Mouse (Mus musculus) myocyte (in vitro differentiated cells): ENCODE data around the gene Nrf1.

Experiments
- CEBPB ChIP-seq: IDR thresholded peaks from 2 replicates; pipeline ENCODE4 v1.6.1; 2011; ENCODE audit warnings: mild to moderate bottlenecking, moderate library complexity; ENCODE audit not compliant: poor library complexity, insufficient read depth, severe bottlenecking
- E2F4 ChIP-seq: IDR thresholded peaks from one replicate; pipeline ENCODE4 v1.6.1; 2011; ENCODE audit warnings: mild to moderate bottlenecking, control low read depth, moderate library complexity; ENCODE audit not compliant: insufficient read depth
- MAX ChIP-seq: IDR thresholded peaks from one replicate; pipeline ENCODE4 v1.6.1; 2011; ENCODE audit warnings: low read depth, mild to moderate bottlenecking, control low read depth
- MYOD1 ChIP-seq, 3 experiments: IDR thresholded peaks; one replicate each; pipeline ENCODE4 v1.6.1; 2011; ENCODE audit warnings: control low read depth in 2 of 3, low read depth in 2 of 3, mild to moderate bottlenecking in 2 of 3, moderate library complexity in 1 of 3; ENCODE audit not compliant: insufficient read length in 2 of 3, control insufficient read depth in 1 of 3
- MYOG ChIP-seq, 3 experiments: IDR thresholded peaks; one replicate each; pipeline ENCODE4 v1.6.1; 2011; ENCODE audit warnings: control low read depth in 2 of 3, low read depth in 2 of 3, mild to moderate bottlenecking in 2 of 3; ENCODE audit not compliant: insufficient read length in 2 of 3, control insufficient read depth in 1 of 3, insufficient read depth in 1 of 3
- POLR2A ChIP-seq: IDR thresholded peaks from one replicate; pipeline ENCODE4 v1.6.1; 2011; ENCODE audit warnings: low read depth, mild to moderate bottlenecking, control low read depth, moderate library complexity; ENCODE audit not compliant: insufficient read length
- POLR2AphosphoS2 ChIP-seq: IDR thresholded peaks from one replicate; pipeline ENCODE4 v1.6.1; 2011; ENCODE audit warnings: low read depth, control low read depth; ENCODE audit not compliant: insufficient read length
- REST ChIP-seq: IDR thresholded peaks from one replicate; pipeline ENCODE4 v1.6.1; 2011; ENCODE audit warnings: mild to moderate bottlenecking, control low read depth, moderate library complexity; ENCODE audit not compliant: insufficient read depth, insufficient read length
- TCF12 ChIP-seq: IDR thresholded peaks from one replicate; pipeline ENCODE4 v1.6.1; 2011; ENCODE audit warnings: mild to moderate bottlenecking, control low read depth; ENCODE audit not compliant: poor library complexity, insufficient read depth, severe bottlenecking
- TCF3 ChIP-seq: IDR thresholded peaks from one replicate; pipeline ENCODE4 v1.6.1; 2011; ENCODE audit warnings: low read depth, control low read depth; ENCODE audit not compliant: insufficient read length
- USF1 ChIP-seq: IDR thresholded peaks from one replicate; pipeline ENCODE4 v1.6.1; 2011; ENCODE audit warnings: low read depth, mild to moderate bottlenecking, control low read depth, moderate library complexity

- TF ChIP-seq POLR2A (no peak), E2F4 (no peak), TCF12 (no peak), USF1 (no peak), POLR2AphosphoS2 (no peak), MAX (no peak), CEBPB (no peak), TCF3 (no peak), REST (no peak), MYOD1 (IDR thresholded peaks at IDR 0.05; ENCODE audit: control insufficient read depth in 1 of 3, insufficient read length in 2 of 3, low read depth in 2 of 3) (no peak), MYOG (IDR thresholded peaks at IDR 0.05; ENCODE audit: control insufficient read depth in 1 of 3, insufficient read depth in 1 of 3, insufficient read length in 2 of 3, low read depth in 2 of 3) (no peak)
Measured at GRCm38 (mm10) chr6:30166349-30166748, 118.6 kb downstream of the Nrf1 start.
